Mouse (Mus musculus) Patski (cell line): ENCODE measurements at regions not wholly inside any gene's neighbourhood (a gene's known extent, or its start where the extent isn't known, plus 50 kb on each side); places are given as distances from the start of the nearest gene placed in this dataset.

Experiments used
- ATAC-seq: fragments of 100-300 bp; one replicate; pipeline ENCODE4 v1.8.0; 2021
- CTCF ChIA-PET: fragments of 350-600 bp; sonication (Branson Sonifier 250); formaldehyde crosslinking; loops from one replicate; lab custom pipeline; 2022; ENCODE audit warnings: inconsistent platforms; lab: Charles Lee
- POLR2A ChIA-PET: fragments of 350-600 bp; sonication (Branson Sonifier 250); formaldehyde crosslinking; loops from one replicate; lab custom pipeline; 2022; ENCODE audit warnings: antibody characterized with exemption, inconsistent platforms; lab: Charles Lee
- DNase-seq: peaks from one replicate; pipeline ENCODE4 v3.0.0-alpha.2; 2011; ENCODE audit warnings: low read depth, low spot score
- H3K27me3 ChIP-seq: fragments of 371-371 bp; one replicate; pipeline ENCODE4 v1.5.1; 2021
- CTCF ChIP-seq: fragments of 100-300 bp; IDR thresholded peaks from one replicate; pipeline ENCODE4 v1.5.1; 2021
- in situ Hi-C: fragments of 300-500 bp; cut with MboI; formaldehyde crosslinking; loops from 3 replicates; pipeline ENCODE4 v1.11.1; 2018; ENCODE audit warnings: low pct_unique_long_range_greater_than_20kb, mixed read lengths

- DNase-seq (no peak), ATAC-seq (no peak)
- ChIA-PET CTCF (interaction anchor here (0.7 kb wide), 1 partner anchor 1647 kb away, joined by 3 read pairs; no protein-coding TSS in a partner anchor), POLR2A (no interaction called here)
- no peaks in the 10 kb centered on the region for H3K27me3 ChIP-seq
- TF ChIP-seq CTCF = no peak
- in situ Hi-C loops = no loop called here
These were observed 566.6 kb upstream of the Epha6 start for GRCm38 (mm10) chr16:61171856-61172433.

DNA sequence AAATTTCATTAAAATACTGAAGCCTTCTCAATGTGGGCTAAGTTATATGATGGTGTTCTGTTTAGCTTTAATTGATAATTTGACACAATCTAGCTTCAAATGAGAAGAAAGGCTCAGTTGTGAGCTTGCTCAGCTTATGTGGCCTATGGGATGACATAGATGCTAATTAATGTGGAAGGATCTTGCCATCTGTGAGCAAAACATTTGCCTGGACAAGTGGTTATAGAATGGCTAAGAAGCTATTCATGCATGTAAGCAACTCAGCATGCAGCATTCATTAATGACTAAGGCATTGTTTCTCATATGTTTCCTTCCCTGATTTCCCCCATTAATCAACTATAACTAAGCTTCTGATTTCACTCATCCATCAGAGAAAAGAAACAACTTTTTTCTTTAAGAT is 532.8 kb upstream of the Epha6 start:
- H3K27me3 ChIP-seq = no peaks in the 10 kb centered on the region
- TF ChIP-seq CTCF = no peak
- no peak for DNase-seq
- ATAC-seq = no peak
- ChIA-PET POLR2A (no interaction called here), CTCF (no interaction called here)
- in situ Hi-C loops = no loop called here
